Mouse (Mus musculus) CH12.LX (cell line): ENCODE measurements at regions not wholly inside any gene's neighbourhood (a gene's known extent, or its start where the extent isn't known, plus 50 kb on each side); places are given as distances from the start of the nearest gene placed in this dataset.

Experiments used
- CHD2 ChIP-seq: IDR thresholded peaks from 2 replicates; pipeline ENCODE4 v1.6.1; 2011; ENCODE audit warnings: low read length, improper control_type of control experiment
- CTCF ChIP-seq, 2 experiments: IDR thresholded peaks in 1 of 2; conservative IDR thresholded peaks in 1 of 2; 2 replicates each; pipeline ENCODE4 v1.5.1; 2011 to 2012; ENCODE audit warnings: low read depth in 2 of 2, low read length in 2 of 2, improper control_type of control experiment in 1 of 2, inconsistent platforms in 1 of 2, mild to moderate bottlenecking in 1 of 2, moderate library complexity in 1 of 2
- E2F4 ChIP-seq: IDR thresholded peaks from 2 replicates; pipeline ENCODE4 v1.6.1; 2011; ENCODE audit warnings: low read depth, low read length, improper control_type of control experiment; ENCODE audit not compliant: insufficient replicate concordance
- ETS1 ChIP-seq: conservative IDR thresholded peaks from 2 replicates; pipeline ENCODE4 v1.6.1; 2012; ENCODE audit warnings: low read depth, mild to moderate bottlenecking, inconsistent platforms, low read length, improper control_type of control experiment, moderate library complexity

- TF ChIP-seq CTCF (conservative IDR thresholded peaks at IDR 0.05 in 1 of 2, IDR thresholded peaks at IDR 0.05 in 1 of 2; ENCODE audit: low read depth in 2 of 2, low read length in 2 of 2) (no peak), CHD2 (no peak), E2F4 (no peak), ETS1 (no peak)
Observed at GRCm38 (mm10) chr1:166758987-166759386, 77.3 kb upstream of the Fmo9 start.
